9 mouse cellular contexts compared by ENCODE assay signal in the genomic region with DNA sequence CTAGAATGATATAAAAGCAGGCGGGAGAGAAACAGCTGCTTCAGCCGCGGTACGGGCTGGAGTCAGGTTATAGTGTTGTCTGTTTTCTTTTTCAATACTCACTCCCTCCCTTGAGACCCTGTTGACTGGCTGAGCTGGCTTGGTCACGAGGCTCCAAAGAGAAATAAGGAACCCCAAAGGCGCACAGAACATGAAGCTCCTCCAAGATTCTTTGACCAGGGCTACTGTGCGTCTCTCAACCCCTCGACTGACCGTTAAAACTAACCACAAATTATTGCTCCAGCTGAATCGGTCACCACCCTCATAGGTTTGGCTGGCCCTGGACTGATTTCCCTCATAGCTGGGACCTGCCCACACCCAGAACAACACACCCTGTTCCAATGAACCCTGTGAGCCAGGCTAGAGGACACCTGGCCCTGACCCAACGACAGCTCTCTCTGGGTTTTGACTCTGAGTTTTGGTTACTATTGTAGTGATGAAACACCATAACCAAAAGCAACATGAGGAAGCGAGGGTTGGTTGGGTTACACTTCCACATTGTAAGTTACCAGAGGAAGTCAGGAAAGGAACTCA. TPM values are rescaled to one million over a fixed set of nuclear protein-coding genes. Genes with fewer than 3 reads are reported as not detected.
DNase-seq lines count a peak whose midpoint lies in the region; ATAC-seq lines count a peak whose summit lies in the region.
"Had no signal": no experiment of that assay in that cellular context is flagged by ENCODE, and none has a peak within 500 bp of the region (broad histone marks: within the 10 kb centered on the region; RNA-seq: fewer than 3 reads in every experiment).

No protein-coding gene starts in this region.

- DNase-seq in kidney, postnatal 10 days = no peak
- DNase-seq in cerebellum, postnatal 14 days = no peak
- no peak for DNase-seq in right cerebral cortex, postnatal 14 days

- H3K36me3 ChIP-seq in kidney, embryonic 15.5 days = no peaks in the 10 kb centered on the region
- H3K36me3 ChIP-seq in forebrain, embryonic 13.5 days (ENCODE audit: poor library complexity, severe bottlenecking) = no peaks in the 10 kb centered on the region
- H3K36me3 ChIP-seq: neural tube, embryonic 12.5 days had no signal

- H3K27ac ChIP-seq in kidney, embryonic 15.5 days = no peak overlapping the region
- no peak overlapping the region for H3K27ac ChIP-seq in forebrain, embryonic 13.5 days
- H3K27ac ChIP-seq: neural tube, embryonic 12.5 days had no signal

- 61% methylated on average over 12 of the region's 12 CpGs for WGBS in kidney, embryonic 15.5 days
- 88% methylated on average over 12 of the region's 12 CpGs for WGBS in forebrain, embryonic 13.5 days

- no peak overlapping the region for H3K4me2 ChIP-seq in kidney, embryonic 15.5 days
- no peak overlapping the region for H3K4me2 ChIP-seq in forebrain, embryonic 13.5 days
- H3K4me2 ChIP-seq: neural tube, embryonic 12.5 days had no signal

- H3K9me3 ChIP-seq in kidney, embryonic 15.5 days (replicated peaks) = no peaks in the 10 kb centered on the region
- no peaks in the 10 kb centered on the region for H3K9me3 ChIP-seq in forebrain, embryonic 13.5 days (replicated peaks)
- H3K9me3 ChIP-seq: neural tube, embryonic 12.5 days had no signal

- no peaks in the 10 kb centered on the region for H3K27me3 ChIP-seq in kidney, embryonic 15.5 days
- H3K27me3 ChIP-seq in forebrain, embryonic 13.5 days = peaks cover 4% of the 10 kb centered on the region; the same call in 1 of the 2 replicates
- H3K27me3 ChIP-seq: neural tube, embryonic 12.5 days had no signal

- no peak overlapping the region for H3K4me3 ChIP-seq in kidney, embryonic 15.5 days (replicated peaks)
- H3K4me3 ChIP-seq in forebrain, embryonic 13.5 days = no peak overlapping the region
- H3K4me3 ChIP-seq: neural tube, embryonic 12.5 days had no signal

- peak; percentile 73; the same call in 1 of the 2 replicates for ATAC-seq in kidney, embryonic 15.5 days (replicated peaks; ENCODE audit: low FRiP score)
- peak; percentile 60 for ATAC-seq in common myeloid progenitor, adult 5-6 weeks (replicated peaks; ENCODE audit: low read depth, poor library complexity, severe bottlenecking)
- ATAC-seq in hematopoietic stem cell, adult 5-6 weeks (replicated peaks in 1 of 2; ENCODE audit: insufficient read depth in 1 of 2, low FRiP score in 2 of 2, low TSS enrichment in 1 of 2, low read depth in 1 of 2, poor library complexity in 2 of 2, severe bottlenecking in 2 of 2) = peak; percentile 50 to 57; a peak in 3 of 4 replicates
- ATAC-seq in neutrophil, adult 5-6 weeks (ENCODE audit: extremely low read depth, insufficient number of reproducible peaks, low FRiP score, poor library complexity, severe bottlenecking) = peak; percentile 61
- ATAC-seq in forebrain, embryonic 13.5 days = no peak

- peaks cover 24% of the 10 kb centered on the region for H3K4me1 ChIP-seq in kidney, embryonic 15.5 days
- no peaks in the 10 kb centered on the region for H3K4me1 ChIP-seq in forebrain, embryonic 13.5 days

- H3K9ac ChIP-seq in kidney, embryonic 15.5 days = no peak overlapping the region
- no peak overlapping the region for H3K9ac ChIP-seq in forebrain, embryonic 13.5 days
- H3K9ac ChIP-seq: neural tube, embryonic 12.5 days had no signal

RNA-seq across cellular contexts. Expression of a gene that starts 0.8 kb away (rescaled TPM):
- 1.7 TPM in 2 replicates for polyA plus RNA-seq in kidney, embryonic 15.5 days (2015; fragmentation: Nextera tagmentation; extraction: Ambion mirVana)
- 45.4 and 71.6 TPM in 2 replicates for total RNA-seq in common myeloid progenitor, adult 5-6 weeks (2017)
- 29.9 and 48.0 TPM in 2 replicates for total RNA-seq in hematopoietic stem cell, adult 5-6 weeks (2017)
- 32.6 and 33.8 TPM in 2 replicates for total RNA-seq in neutrophil, adult 5-6 weeks (2017)
- 0.14 and 0.28 TPM in 2 replicates for polyA plus RNA-seq in forebrain, embryonic 13.5 days (2015; fragmentation: Nextera tagmentation; extraction: Ambion mirVana)

RNA-seq across cellular contexts. Expression of a gene that starts 30.2 kb away (rescaled TPM):
- 34.1 and 40.6 TPM in 2 replicates for polyA plus RNA-seq in kidney, embryonic 15.5 days (2015; fragmentation: Nextera tagmentation; extraction: Ambion mirVana)
- 0.87 TPM in 1 of 2 replicates, not detected in the other for total RNA-seq in common myeloid progenitor, adult 5-6 weeks (2017)
- total RNA-seq in hematopoietic stem cell, adult 5-6 weeks (2017) = 0.94 and 2.0 TPM in 2 replicates
- 3.4 and 4.4 TPM in 2 replicates for total RNA-seq in neutrophil, adult 5-6 weeks (2017)
- 29.5 and 34.1 TPM in 2 replicates for polyA plus RNA-seq in forebrain, embryonic 13.5 days (2015; fragmentation: Nextera tagmentation; extraction: Ambion mirVana)

RNA-seq across cellular contexts. Expression of a gene that starts 31.5 kb away (rescaled TPM):
- 19.6 and 20.7 TPM in 2 replicates for polyA plus RNA-seq in kidney, embryonic 15.5 days (2015; fragmentation: Nextera tagmentation; extraction: Ambion mirVana)
- total RNA-seq in common myeloid progenitor, adult 5-6 weeks (2017) = not detected in 2 replicates
- 1.4 TPM in 1 of 2 replicates, not detected in the other for total RNA-seq in hematopoietic stem cell, adult 5-6 weeks (2017)
- total RNA-seq in neutrophil, adult 5-6 weeks (2017) = 0.35 and 1.8 TPM in 2 replicates
- polyA plus RNA-seq in forebrain, embryonic 13.5 days (2015; fragmentation: Nextera tagmentation; extraction: Ambion mirVana) = 243 and 266 TPM in 2 replicates

RNA-seq across cellular contexts. Expression of a gene that starts 34.7 kb away (rescaled TPM):
- 45.2 and 46.3 TPM in 2 replicates for polyA plus RNA-seq in kidney, embryonic 15.5 days (2015; fragmentation: Nextera tagmentation; extraction: Ambion mirVana)
- 15.0 and 35.5 TPM in 2 replicates for total RNA-seq in common myeloid progenitor, adult 5-6 weeks (2017)
- total RNA-seq in hematopoietic stem cell, adult 5-6 weeks (2017) = 26.7 and 41.8 TPM in 2 replicates
- total RNA-seq in neutrophil, adult 5-6 weeks (2017) = 41.4 and 44.8 TPM in 2 replicates
- 41.1 and 45.0 TPM in 2 replicates for polyA plus RNA-seq in forebrain, embryonic 13.5 days (2015; fragmentation: Nextera tagmentation; extraction: Ambion mirVana)

RNA-seq across cellular contexts. Expression of a gene that starts 59.8 kb away (rescaled TPM):
- polyA plus RNA-seq in kidney, embryonic 15.5 days (2015; fragmentation: Nextera tagmentation; extraction: Ambion mirVana) = 0.22 and 0.42 TPM in 2 replicates
- not detected in 2 replicates for total RNA-seq in common myeloid progenitor, adult 5-6 weeks (2017)
- not detected in 2 replicates for total RNA-seq in hematopoietic stem cell, adult 5-6 weeks (2017)
- not detected in 2 replicates for total RNA-seq in neutrophil, adult 5-6 weeks (2017)
- 0.12 and 0.24 TPM in 2 replicates for polyA plus RNA-seq in forebrain, embryonic 13.5 days (2015; fragmentation: Nextera tagmentation; extraction: Ambion mirVana)
